Mouse (Mus musculus): Measurements from ENCODE around the gene A730009L09Rik. TPM values are rescaled to one million over a fixed set of nuclear protein-coding genes. Genes with fewer than 3 reads are reported as not detected.

Gene A730009L09Rik
- not detected in 2 replicates for polyA plus RNA-seq (2012; ENCODE audit: low replicate concordance)

DNA sequence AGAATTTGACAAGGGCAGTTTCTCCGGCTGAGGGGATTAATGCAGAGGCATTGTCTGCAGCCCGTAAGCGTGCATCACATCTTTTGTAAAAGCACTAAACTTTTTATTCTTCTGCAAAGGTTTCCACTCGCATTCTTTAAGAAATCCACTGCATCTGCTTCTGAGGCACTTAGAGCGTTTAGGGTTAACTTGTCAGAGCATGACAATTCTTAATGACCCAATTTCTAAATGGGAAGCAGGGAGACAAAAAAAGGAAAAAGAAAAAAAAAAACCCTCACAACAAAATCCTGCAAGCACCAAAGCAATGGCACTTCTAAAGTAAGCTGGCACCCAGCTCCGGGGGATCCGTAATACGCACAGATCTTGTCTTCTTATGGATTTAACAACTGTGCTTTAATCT is at the start of gene A730009L09Rik:
TSS of gene A730009L09Rik (plus strand) at position 301 of the 400 bp plus-strand sequence.

Other genes with a start within 250 kb of the A730009L09Rik start
- 53.9 and 77.7 TPM in 2 replicates for gene Mrpl39, start 220.6 kb downstream of the A730009L09Rik start, polyA plus RNA-seq (2012; ENCODE audit: low replicate concordance)